Mouse (Mus musculus) cerebellum, adult 11-12 months (tissue): Measurements from ENCODE around the gene Ndufaf2.

Experiments
- DNase-seq: peaks from one replicate; pipeline ENCODE4 v3.0.0; 2022

The Ndufaf2 gene

DNA sequence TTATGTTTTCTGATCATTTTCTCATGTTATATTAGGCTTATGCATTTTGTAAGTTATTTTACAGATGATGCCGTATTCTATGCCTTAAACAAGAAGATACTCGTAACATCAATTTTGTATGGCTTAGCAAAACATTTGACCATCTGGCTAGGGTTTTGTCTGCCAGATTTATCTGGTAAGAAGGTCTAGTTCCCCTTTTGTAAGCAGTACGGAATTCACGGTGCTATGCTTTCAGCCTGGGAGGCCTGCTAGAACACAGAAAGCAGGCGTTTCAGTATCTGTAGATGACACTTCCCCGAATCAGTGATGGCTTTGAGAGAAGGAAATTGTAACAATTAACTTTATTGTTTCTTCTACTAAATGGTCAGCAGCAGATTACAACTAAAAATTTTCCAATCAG lies 80.9 kb downstream of the Ndufaf2 start:
- no peak for DNase-seq

DNA sequence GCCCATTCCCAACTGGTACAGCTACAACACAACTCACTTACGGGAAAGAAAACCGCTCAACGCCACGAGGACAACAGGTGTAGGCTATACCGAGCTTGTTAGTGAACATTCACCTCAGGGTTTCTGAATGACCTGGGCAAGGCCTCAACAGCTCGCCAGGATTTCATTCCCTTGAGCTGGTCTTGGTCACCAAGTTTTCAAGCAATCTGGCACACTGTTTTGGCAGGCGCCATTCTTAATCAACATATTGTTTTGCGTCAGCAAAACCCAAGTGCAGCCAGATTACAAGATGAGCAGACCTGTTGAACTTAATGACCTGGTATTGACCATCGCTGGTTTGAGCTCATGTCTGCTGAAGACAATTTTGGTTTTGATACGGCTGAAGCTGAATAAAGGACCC lies 88.3 kb downstream of the Ndufaf2 start:
- DNase-seq, result no peak

DNA sequence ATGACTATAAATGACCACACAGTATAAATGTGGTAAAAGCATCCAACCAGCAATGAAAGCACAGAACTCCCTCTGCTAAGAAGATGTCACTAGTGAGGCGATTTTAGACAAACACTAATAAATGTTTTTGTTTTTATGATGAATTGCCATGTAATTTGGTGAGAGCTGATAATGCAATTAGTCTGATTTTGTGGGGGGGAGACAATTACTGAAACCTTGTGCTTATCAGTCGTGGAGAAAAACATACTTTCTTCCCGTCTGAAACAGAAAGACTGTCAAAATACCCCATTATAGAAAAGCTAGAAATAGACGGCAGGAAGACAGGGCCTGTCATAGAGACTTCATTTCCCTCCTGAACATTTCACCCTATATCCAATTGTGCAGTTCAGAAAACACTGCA lies 89.3 kb downstream of the Ndufaf2 start:
- no peak for DNase-seq

DNA sequence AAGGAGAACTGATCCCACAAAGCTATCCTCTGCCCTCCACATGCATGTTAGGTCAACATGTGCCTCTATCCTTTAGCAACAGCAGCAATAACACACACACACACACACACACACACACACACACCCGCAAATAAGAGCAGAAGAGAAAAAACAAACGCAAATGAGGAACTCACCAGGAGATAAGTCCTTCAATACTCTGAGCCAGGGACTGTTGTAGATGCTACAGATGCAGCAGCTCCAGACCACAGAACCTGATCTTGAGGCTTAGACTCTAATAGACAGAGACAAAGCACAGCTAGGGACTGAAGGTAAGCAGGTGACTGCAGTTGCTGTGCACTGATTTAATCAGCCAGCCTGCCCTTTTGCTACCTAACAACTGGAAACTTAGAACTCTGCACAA lies 92.4 kb downstream of the Ndufaf2 start:
- DNase-seq, result no peak

DNA sequence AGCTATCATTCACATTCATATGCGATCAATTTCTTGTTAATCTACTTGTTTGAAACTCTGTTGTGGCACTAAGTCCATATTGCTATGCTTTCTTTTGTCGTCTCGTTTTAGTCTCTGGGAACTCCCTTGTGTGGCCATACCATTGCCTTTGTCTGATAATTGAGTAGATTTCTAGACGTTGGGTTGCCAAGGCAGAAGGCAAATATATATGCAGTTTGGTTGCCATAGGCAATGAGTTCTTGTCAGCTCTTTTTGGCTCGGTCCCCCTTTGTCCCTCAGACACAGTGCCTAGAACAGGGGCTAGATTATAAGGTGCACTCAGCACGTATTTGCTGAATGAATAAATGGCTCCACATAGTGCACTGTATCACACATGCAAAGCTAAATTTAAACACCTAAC lies 94.1 kb downstream of the Ndufaf2 start:
- DNase-seq, result no peak

DNA sequence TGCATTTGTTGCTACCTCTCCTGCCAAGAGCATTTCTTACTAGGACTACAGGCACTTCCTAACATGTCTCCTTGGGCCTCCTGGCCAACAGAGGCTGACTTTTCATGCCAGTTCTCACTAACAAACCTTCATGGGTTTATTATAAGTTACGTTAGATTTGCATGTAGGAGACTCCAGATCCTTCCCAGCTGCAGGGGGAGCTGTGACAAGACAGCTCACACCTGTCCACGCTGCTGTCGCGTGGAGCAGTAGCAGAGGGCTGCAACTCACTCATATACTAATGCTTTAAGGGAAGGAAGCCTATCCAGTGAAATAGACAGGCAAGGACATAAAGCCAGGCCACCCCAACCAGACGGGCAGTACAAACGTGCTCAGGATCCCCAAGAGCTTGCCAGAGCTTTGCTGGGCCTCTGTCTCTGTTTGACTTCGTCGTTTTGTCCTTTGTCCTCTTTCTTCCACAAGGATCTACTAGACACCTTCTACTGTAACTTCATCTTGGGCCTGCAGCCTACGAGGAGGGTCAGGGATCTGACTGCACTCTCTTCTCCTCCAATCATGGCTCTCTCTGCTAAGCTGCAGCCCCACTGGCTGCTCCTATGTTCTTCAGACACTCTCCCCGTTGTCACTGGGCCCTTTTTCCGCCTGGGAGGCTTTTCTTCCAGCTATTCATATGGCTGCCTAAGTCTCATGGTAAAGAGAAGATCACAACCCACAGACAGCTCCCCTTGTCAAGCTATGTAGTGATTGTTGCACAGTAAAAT lies 94.9 kb downstream of the Ndufaf2 start:
- no peak for DNase-seq

DNA sequence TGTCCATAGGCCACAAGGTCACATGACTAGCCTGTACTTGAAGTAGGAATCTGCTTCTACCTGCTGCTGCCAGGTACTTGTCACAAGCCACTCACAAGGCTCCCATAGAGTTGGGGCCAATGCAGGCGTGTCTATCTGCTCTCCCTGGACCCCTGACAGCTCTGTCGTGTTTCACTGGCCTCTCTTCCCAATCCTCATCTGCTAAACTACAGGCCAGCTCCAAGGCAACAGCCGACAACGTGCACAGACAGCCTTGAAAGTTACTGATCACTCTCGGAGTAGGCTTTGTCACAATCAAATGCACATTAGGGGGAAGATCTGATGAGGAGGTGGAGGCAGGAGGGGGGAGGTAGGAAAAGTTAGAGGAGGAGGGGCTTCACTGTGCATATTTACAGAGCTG lies 95.5 kb downstream of the Ndufaf2 start:
- DNase-seq, result no peak

DNA sequence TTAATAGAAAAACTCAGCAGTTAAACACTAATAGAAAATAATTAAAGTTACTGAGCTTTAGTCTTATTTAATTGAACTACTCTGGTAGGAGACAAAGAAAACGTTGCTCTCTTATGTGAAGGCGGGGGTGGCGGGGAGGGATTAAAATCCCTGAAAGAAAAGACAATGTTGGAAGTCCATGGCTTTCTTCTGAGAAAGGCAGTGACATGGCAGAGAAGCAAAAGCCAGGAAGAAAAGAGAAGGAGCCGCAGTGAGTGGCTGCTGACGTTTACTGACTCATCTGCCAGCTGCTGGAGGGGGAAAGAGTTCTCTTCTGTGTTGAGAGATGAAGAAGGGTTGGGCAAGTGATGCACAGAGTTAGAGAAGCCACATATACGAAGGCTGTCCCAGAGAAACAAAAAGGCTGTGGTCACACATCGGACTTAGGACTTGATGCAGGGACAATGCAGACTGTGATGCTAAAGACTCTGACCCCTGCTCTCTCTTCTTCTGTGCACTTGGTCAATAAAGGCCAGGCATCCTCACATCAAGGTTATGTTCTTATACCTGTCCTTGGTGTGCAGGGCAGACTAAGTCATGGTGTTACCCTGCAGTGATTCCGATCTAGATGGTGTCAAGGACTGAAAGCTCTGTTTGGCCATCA lies 97.4 kb downstream of the Ndufaf2 start:
- no peak for DNase-seq

DNA sequence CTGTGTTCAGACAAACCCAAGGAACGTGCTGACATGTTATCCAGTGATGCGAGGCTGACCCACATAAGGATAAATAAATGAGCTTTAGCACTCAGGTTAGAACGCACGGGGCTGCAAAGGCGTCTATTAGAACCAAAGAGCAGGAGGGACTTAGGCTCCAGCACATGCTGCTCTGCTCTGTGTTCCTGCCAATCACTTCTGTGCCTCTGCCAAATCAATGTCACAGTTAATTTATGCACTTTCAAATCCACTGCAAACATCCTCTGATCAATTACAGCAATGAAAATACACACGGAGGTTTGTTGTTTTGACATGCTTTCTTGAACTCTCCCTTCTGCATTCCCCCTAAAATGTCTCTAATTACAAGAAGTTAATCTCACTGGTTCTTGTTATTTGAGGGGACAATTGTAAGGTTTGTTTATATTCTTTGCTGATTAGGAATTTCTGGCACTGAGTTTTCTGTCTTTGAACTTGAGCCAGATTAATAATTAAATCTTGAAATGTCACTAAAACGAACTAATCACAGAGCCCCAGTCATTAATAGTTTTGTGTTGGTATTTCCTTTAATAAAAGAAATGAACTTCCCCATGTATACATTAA lies 98.0 kb downstream of the Ndufaf2 start:
- no peak for DNase-seq

DNA sequence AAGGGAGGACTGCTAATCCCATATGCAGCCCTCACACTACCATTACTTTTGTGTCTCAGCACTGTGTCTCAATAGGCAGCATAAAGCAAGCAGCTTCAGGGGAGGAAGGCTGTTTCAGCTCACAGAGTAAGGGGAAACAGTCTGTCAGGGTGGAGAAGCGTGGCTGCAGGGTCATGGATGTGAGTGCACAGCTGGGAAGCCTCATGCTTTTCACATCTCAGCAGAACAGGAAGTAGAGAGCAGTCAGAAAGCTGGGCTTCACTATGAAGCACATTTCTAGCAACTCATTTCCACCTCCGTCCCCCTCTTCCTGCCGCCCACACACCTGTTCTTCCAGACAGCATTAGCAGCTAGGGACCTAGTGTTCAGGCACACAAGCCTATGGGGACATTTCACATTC lies 101.5 kb downstream of the Ndufaf2 start:
- no peak for DNase-seq

DNA sequence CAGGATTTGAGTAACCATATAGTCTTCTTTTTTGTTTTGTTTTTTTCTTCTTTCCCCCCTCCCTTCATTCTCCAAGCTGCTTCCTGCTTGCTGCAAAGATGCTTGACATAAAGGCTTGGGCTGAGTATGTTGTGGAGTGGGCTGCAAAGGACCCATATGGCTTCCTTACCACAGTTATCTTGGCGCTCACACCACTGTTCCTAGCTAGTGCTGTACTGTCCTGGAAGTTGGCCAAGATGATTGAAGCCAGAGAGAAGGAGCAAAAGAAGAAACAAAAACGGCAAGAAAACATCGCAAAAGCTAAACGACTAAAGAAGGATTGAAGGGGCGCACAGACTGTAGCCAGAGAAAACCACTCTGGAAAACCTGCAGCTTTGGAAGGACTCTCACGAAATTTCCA lies 111.1 kb downstream of the Ndufaf2 start:
- DNase-seq, result no peak

DNA sequence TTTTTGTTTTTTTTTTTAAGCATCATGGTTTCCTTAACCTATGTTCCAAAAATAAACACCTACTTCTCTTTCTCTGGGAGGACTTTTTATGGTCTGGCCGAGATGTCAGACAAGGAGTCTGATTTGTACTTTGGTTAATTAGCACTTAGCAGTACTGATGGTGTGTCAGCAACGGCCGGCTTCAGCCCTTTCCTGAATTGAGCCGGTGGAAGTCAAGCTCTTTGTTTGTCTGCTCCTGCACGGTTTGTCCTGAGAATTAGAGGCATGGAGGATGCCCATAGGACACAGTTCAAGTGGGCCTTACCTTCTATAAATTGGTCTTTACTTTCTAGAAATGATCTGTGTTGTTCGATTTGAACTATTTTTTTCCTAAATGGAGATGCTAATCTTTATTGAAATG lies 111.5 kb downstream of the Ndufaf2 start:
- no peak for DNase-seq

DNA sequence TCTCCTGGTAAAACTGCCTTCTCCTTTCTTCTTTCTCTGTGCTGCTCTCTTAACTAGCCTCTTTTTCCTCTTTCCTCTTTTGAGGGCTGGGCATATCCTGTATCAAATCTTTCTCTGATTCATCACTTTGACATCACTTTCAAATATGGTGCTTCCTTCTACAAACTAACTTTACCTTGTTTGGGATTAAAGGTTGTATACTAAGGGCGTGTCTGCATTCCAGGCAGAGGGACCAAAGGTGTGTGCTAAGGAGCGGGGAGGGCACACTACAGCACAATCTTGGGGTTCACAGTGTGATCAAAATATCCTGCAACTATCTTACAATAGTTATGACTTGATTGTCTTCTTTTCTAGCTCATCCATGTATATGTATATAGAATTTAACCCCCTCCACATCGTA lies 112.4 kb downstream of the Ndufaf2 start:
- no peak for DNase-seq

DNA sequence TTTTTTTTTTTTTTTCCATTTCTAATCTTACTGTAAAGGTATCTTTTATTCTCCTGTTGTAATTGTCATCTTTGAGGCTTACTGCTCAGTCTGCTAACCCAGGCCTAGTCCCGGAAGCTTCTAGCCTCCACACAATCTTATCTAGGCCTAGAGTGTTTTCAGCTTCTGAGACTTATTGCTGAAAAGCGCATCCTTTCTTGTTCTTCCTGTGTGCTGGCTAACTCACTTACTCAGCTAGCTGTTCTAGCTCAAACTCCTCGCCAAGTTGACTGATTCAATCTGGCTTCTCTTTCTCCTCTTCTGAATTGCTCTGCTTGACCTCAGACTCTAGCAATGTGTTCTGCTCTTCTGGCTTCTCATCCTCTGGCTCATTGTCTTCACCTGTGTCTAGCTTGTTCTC lies 112.8 kb downstream of the Ndufaf2 start:
- no peak for DNase-seq

DNA sequence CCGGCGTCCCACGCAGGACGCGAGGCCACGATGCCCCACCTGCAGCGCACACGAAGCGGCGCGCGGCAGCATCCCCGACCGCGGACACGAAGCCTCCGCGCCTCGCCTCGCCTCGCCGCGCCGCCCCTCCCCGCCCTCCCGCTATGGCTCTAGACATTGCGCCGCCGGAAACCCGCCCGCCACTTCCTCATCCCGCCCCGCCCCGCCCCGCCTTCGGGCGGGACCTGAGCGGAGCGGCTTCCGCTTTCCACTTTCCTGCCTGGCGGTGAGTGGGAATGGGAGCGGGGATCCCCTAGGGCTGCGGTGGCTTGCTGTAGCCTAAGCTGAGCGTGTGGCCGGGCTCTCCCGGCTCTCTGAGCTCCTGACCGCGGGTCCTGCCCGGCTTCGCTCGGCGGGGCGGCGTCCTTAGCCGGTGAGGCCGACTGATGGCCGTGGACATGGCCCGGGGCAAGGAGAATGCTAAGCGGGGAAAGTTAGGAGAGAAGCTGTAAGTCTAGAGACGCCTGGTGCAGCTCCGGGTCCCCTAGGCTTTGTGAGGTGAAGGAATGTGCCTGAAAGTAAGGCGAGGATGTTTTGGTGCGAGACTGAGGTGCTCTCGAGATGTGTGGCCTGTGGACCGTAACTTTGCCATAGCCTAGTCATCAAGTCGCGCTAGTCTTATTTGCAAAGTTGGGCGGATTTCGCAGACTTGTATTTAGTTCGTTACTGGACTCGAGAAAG lies 114.0 kb downstream of the Ndufaf2 start, which contains the start of gene Smim15:
Smim15 (plus strand) TSS at position 225 of the 720 bp plus-strand sequence.
- peak; percentile 84 for DNase-seq

DNA sequence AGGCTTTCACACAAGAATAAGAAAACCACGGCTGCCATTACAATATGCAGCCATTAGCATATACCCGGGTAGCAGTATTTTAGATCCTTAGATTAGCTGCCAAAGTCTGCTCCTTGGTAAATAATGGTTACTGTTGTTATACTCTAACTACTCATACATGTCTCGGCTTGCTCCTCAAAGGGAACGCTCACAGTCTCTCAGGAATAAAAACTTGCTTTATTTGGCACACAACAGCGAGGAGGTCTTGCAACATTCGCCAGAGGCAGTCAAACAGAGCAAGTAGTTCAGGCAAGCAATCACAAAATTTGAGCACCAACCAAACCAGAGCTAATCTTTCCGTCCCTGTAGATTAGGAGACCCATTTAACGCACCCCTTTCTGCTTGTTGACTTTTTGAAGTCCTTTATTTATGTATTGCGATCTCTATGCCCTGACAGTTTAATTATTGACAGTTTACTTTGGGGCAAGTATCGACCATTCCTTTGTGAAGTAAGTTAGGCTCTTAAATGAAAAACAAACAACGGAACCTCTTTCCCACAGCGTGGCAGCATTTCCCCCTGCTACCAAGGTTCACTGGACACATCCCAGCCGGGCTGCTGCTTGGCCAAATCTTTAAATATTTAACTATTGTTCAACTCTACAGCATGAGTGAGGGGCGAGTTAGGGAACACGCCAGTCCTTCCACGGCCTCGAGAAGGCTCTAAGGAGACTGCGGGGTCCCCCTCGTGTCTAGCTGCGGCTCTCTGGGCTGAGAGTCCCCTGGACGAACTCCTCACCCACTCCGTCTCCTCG lies 114.8 kb downstream of the Ndufaf2 start:
- peak; percentile 13 for DNase-seq

DNA sequence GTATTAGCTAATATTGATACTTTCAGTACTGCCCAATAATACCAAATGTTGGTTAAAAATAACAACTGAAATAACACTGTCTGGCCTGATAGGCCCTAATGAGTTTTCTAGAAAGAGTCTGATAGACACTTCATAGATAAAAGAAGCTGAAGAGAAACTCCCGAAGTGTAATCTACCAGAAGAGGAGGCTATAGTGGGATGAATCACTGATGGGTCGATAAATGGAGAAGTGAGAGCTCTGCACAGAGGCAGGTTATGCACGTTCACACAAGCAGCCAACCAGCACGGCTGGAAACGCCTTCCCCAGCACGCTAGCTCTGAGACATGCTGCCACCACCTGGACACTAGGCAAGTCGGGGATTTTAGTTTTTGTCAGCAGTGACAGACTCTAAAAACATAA lies 117.1 kb downstream of the Ndufaf2 start:
- peak; percentile 52 for DNase-seq

DNA sequence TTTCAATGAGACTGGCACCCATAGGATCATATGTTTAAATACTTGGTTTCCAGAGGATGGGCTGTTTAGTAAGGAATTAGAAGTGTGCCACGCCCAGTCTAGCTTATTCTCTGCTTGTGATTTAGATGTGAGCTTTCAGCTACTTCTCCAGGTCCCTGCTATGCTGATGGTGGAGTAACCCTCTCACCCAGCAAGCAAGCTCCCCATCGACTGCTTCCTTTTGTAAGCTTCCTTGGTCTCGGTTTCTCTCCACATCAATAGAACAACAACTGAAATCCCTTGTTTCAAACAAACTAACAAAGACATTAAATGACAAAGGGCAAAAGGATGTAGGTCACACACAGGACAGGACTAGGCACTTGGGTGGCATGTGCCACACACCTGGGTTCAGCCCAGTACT lies 118.0 kb downstream of the Ndufaf2 start:
- no peak for DNase-seq

DNA sequence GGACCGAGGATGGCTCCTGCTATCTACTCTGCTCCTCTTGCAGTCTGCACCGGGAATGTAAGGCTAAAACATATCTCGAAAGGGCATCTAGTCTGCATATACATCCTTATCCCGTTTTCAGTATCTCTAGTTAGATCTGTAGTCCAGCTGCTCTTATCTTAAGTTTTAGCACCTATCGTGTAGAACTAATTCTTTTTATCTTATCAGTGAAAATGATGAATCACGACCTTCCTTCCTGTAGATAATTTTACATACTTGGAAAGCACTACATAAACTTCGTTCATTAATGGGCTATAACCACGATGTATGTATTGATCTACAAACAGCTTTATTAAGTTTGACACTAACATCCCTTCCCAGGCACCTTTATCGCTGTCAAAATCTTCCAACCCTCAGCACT lies 118.5 kb downstream of the Ndufaf2 start:
- no peak for DNase-seq

DNA sequence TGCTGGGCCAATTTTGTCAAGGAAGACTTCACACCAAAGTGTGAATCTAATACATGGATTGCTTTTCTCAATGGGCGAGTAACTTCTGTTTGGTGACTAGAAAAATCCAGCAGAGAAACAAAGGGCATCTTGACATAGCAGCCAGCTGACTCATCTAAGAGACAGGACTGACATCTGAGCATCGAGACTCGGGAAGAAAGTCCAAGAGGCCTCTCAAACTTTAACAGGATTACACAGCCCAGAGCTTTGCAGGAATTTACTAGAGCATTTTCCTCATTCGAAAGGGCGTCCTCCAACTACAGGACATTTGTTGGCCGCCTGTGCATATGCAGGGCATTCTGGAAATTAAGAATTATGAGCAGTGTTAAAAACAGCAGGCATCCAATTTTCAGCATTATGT lies 119.0 kb downstream of the Ndufaf2 start:
- DNase-seq, result no peak

DNA sequence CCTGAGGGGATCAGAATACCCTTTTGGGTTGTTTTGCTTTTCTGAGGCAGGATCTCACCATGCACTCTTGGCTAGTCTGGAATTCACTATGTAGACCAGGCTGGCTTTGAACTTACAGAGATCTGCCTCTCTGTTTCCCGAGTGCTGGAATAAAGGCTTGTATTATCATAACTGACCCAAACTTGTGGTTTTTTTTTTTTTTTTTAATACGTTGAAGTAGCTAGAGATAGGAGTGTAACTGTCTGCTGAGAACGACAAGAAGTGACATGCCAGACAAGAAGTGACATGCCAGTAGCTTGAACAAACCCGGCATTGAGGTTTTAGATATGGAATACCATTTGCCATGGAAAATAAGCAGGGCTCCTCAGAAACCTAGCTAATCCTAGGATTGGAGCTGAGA lies 125.6 kb downstream of the Ndufaf2 start:
- DNase-seq, result no peak

DNA sequence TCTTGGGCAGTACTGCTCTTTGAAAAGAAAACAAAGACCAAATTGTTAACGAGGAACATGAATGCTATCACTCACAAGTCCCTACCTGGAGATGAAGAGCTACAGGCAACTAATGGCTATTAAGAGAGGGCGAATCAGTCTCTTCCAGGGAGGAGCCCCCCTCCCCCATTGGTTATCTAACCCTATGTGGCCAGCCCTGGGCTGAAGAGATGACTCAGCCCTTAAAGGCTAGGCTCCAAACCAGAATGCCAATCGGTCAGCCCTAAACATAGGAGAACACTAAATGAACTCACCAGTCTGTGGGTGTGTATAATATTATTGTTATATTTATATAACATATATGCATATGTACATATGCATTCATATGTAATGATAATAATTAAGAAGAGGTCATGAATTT lies 132.6 kb downstream of the Ndufaf2 start:
- no peak for DNase-seq

DNA sequence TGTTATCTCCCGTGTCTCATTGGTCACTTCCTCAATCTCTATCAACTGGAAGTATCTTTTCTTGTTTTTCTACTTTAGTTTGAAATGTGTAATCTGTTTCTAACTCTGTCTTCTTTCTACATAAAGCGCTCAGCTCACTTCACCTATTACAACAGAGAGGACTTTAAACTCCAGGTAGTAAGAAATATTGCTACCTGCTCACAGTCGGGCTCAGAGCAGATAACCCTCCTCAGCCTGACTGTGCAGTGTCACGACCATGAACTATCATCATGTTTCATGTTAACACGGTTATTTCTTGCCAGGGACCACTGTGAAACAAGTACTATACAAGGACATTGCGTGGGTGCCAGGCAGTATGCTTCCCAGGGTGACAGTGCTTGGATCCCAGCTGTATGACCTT lies 141.1 kb downstream of the Ndufaf2 start:
- DNase-seq, result no peak
